Mouse (Mus musculus) NIH3T3 (cell line): ENCODE results near the gene Vill.

ENCODE experiments used
- DNase-seq: peaks from one replicate; pipeline ENCODE4 v3.0.0-alpha.2; 2012; ENCODE audit warnings: low read depth

Vill gene

GRCm38 (mm10) chr9:119110640-119111039, 58.1 kb downstream of the Vill start:
- DNase-seq: no peak

- DNase-seq: no peak
These were observed 62.3 kb downstream of the Vill start for GRCm38 (mm10) chr9:119114911-119115310.

- no peak for DNase-seq
These were observed 67.0 kb downstream of the Vill start for GRCm38 (mm10) chr9:119119409-119120167.

GRCm38 (mm10) chr9:119120168-119120560, 67.6 kb downstream of the Vill start:
- DNase-seq: peak; percentile 24
